Mouse (Mus musculus): ENCODE results near the gene Ptprg. TPM values are rescaled to one million over a fixed set of nuclear protein-coding genes. Genes with fewer than 3 reads are reported as not detected.

Ptprg gene
- polyA plus RNA-seq, 1 experiment from 2014 or later, result 48.0 TPM

DNA sequence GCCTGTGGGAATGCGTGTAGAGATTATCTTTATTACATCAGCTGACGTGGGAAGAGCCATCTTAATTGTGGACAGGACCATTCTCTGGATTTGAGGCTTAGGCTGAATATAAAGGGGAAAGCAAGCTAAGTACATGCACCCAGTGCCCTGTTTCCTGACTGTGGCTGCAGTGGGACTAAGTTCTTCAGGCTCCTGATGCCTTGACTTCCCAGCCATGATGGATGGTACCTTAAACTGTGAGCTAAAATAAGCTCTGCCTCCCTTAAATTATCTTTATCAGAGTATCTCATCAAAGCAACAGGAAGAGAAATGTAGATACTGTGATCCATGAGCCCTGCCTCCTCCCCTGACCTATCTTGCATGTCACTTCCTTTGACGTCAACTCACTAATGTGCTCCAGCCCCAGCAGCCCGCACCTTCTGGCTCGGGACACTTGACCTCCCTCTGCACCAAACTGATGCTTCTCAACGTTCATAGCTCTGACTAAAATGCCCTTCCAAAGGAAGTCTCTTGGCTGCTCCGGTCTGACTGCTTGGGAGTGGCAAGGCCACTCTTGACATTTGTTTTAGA, 578.8 kb downstream of the Ptprg start:
- no peak for ATAC-seq (replicated peaks; ENCODE audit: low FRiP score)
- H3K36me3 ChIP-seq (ENCODE audit: control insufficient read depth, insufficient read depth, low read length), result no peaks in the 10 kb centered on the region
- H3K9ac ChIP-seq (ENCODE audit: low read length), result no peak overlapping the region
- H3K4me2 ChIP-seq (ENCODE audit: low read depth, low read length, severe bottlenecking), result no peak overlapping the region
- 89% methylated on average over 7 of the region's 7 CpGs for WGBS
- no peaks in the 10 kb centered on the region for H3K9me3 ChIP-seq (ENCODE audit: control insufficient read depth, low read length)
- H3K27me3 ChIP-seq (ENCODE audit: control insufficient read depth, insufficient read depth, low read length), result no peaks in the 10 kb centered on the region
- no peaks in the 10 kb centered on the region for H3K4me1 ChIP-seq (replicated peaks; ENCODE audit: control insufficient read depth, insufficient read depth, low read length)
- no peak overlapping the region for H3K27ac ChIP-seq (ENCODE audit: low read depth, low read length)
- DNase-seq (ENCODE audit: low spot score), result no peak
- H3K4me3 ChIP-seq (ENCODE audit: low read depth, low read length), result no peak overlapping the region

DNA sequence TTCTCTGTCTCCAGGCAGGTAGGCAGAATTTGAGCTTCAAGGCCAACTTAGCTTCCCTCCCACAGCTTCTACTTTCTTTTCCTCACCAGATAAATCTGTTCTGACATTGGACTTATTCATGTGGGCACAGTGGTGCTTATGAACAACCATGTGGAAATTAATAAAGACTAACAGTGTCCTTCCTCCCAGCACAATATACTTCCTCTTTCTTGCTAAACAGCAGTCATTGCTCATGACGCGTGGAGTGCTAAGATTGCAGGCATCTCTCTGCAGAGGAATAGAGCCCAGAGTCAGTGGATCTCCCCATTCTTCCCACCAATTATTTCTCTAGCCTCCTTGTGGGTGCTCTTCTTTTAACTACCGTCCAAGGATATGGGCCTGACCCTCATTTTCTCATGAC, 579.8 kb downstream of the Ptprg start:
- ATAC-seq (replicated peaks; ENCODE audit: low FRiP score), result no peak
- Histone ChIP-seq H3K9me3 (ENCODE audit: control insufficient read depth, low read length) (no peaks in the 10 kb centered on the region), H3K9ac (ENCODE audit: low read length) (no peak overlapping the region), H3K27me3 (ENCODE audit: control insufficient read depth, insufficient read depth, low read length) (no peaks in the 10 kb centered on the region), H3K36me3 (ENCODE audit: control insufficient read depth, insufficient read depth, low read length) (no peaks in the 10 kb centered on the region), H3K4me2 (ENCODE audit: low read depth, low read length, severe bottlenecking) (no peak overlapping the region), H3K4me3 (ENCODE audit: low read depth, low read length) (no peak overlapping the region), H3K27ac (ENCODE audit: low read depth, low read length) (no peak overlapping the region), H3K4me1 (replicated peaks; ENCODE audit: control insufficient read depth, insufficient read depth, low read length) (no peaks in the 10 kb centered on the region)
- 94% methylated on average over 3 of the region's 3 CpGs for WGBS
- no peak for DNase-seq (ENCODE audit: low spot score)

DNA sequence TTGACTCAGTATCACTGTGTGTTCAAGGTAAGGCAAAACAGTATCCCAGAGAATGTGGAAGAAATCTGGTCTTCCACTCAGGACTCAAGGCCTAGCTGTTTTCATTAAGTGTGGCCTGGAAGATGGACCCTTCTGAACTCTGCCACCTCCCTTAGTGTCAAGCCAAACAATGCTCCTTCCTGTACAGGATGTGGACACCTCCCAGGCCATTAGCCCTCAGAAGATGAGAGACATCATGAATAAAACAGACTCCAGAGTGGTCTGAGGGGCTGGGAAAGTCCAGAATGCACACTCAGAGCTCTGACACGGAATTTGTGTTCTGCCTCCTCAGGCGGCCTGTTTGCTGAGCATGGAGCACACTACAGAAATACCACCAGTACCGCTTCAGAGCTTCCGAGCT, 581.2 kb downstream of the Ptprg start:
- no peaks in the 10 kb centered on the region for H3K4me1 ChIP-seq (replicated peaks; ENCODE audit: control insufficient read depth, insufficient read depth, low read length)
- no peak overlapping the region for H3K27ac ChIP-seq (ENCODE audit: low read depth, low read length)
- 88% methylated on average over 4 of the region's 4 CpGs for WGBS
- H3K27me3 ChIP-seq (ENCODE audit: control insufficient read depth, insufficient read depth, low read length), result no peaks in the 10 kb centered on the region
- H3K4me3 ChIP-seq (ENCODE audit: low read depth, low read length), result no peak overlapping the region
- DNase-seq (ENCODE audit: low spot score) (no peak), ATAC-seq (replicated peaks; ENCODE audit: low FRiP score) (no peak)
- H3K9ac ChIP-seq (ENCODE audit: low read length), result no peak overlapping the region
- no peak overlapping the region for H3K4me2 ChIP-seq (ENCODE audit: low read depth, low read length, severe bottlenecking)
- no peaks in the 10 kb centered on the region for H3K9me3 ChIP-seq (ENCODE audit: control insufficient read depth, low read length)
- H3K36me3 ChIP-seq (ENCODE audit: control insufficient read depth, insufficient read depth, low read length), result no peaks in the 10 kb centered on the region

DNA sequence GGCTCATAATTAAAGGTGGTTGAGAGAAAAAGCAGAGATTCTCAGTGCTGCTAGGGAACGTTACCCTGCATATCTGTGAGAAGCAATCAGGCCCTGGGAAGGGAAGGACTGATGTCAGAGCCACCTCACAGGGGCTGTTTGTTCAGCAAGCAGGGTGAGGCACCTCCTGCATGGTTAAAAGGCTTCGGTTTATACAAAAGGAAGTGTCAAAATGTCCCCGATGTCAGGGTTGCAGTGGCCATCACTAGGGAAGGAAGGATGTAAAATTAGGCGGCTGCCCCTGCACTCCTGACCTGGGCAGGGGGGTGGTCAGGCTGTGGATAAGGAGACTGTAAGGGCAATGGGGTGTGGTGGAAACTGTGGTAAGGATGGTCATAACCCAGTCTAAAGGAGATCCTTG, 583.2 kb downstream of the Ptprg start:
- Histone ChIP-seq H3K4me2 (ENCODE audit: low read depth, low read length, severe bottlenecking) (no peak overlapping the region), H3K9ac (ENCODE audit: low read length) (no peak overlapping the region), H3K36me3 (ENCODE audit: control insufficient read depth, insufficient read depth, low read length) (no peaks in the 10 kb centered on the region), H3K4me1 (replicated peaks; ENCODE audit: control insufficient read depth, insufficient read depth, low read length) (no peaks in the 10 kb centered on the region), H3K9me3 (ENCODE audit: control insufficient read depth, low read length) (no peaks in the 10 kb centered on the region), H3K27me3 (ENCODE audit: control insufficient read depth, insufficient read depth, low read length) (no peaks in the 10 kb centered on the region; the same call in 1 of the 2 replicates), H3K4me3 (ENCODE audit: low read depth, low read length) (no peak overlapping the region), H3K27ac (ENCODE audit: low read depth, low read length) (no peak overlapping the region)
- ATAC-seq (replicated peaks; ENCODE audit: low FRiP score), result no peak
- DNase-seq (ENCODE audit: low spot score), result no peak
- WGBS, result 84% methylated on average over 4 of the region's 4 CpGs

DNA sequence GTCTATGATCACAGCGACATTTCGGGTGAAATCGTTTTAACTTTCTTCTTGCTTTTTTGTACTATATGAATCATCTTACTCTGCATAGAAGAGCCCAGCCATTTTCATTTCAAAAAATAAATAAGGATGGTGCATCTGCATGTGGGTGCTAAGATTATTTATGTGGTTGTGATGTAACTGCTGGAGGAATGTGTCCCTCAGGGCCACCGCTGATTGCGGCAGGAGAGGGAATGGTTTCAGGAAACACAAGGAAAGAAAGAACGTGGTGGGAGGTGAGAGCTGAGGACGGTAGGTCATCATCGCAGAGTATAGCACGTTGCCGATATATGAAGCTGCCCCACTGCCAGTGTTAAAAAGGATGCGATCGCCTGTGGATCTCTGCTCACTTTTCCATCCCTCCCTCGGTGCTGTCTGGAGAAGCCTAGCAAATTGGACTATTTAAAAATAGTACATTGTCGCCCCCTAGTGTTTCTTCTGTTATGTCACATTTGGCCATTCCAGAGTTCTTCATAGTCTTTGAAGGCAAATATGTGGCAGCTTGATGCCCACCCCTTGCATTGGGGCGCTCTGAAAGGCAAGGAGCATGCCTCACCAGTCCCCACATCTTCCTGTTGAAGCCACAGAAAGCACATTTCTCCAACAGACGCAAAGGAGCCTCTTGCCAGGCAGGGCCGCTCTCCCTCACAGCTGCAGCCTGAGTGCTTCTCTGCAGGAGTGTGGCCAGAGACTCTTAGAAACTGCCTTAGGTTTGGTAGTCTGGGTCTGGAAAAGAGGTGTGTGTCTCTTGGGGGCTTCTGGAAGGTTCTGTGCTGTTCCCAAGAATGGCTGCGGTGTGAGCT, 586.5 kb downstream of the Ptprg start:
- Histone ChIP-seq H3K4me2 (ENCODE audit: low read depth, low read length, severe bottlenecking) (no peak overlapping the region), H3K27ac (ENCODE audit: low read depth, low read length) (no peak overlapping the region), H3K36me3 (ENCODE audit: control insufficient read depth, insufficient read depth, low read length) (no peaks in the 10 kb centered on the region), H3K9me3 (ENCODE audit: control insufficient read depth, low read length) (no peaks in the 10 kb centered on the region), H3K9ac (ENCODE audit: low read length) (no peak overlapping the region), H3K27me3 (ENCODE audit: control insufficient read depth, insufficient read depth, low read length) (no peaks in the 10 kb centered on the region; the same call in 1 of the 2 replicates), H3K4me3 (ENCODE audit: low read depth, low read length) (no peak overlapping the region), H3K4me1 (replicated peaks; ENCODE audit: control insufficient read depth, insufficient read depth, low read length) (peaks cover 3% of the 10 kb centered on the region; the same call in 1 of the 2 replicates)
- no peak for DNase-seq (ENCODE audit: low spot score)
- peak; percentile 37; the same call in 1 of the 2 replicates for ATAC-seq (replicated peaks; ENCODE audit: low FRiP score)
- 48% methylated on average over 18 of the region's 18 CpGs for WGBS

DNA sequence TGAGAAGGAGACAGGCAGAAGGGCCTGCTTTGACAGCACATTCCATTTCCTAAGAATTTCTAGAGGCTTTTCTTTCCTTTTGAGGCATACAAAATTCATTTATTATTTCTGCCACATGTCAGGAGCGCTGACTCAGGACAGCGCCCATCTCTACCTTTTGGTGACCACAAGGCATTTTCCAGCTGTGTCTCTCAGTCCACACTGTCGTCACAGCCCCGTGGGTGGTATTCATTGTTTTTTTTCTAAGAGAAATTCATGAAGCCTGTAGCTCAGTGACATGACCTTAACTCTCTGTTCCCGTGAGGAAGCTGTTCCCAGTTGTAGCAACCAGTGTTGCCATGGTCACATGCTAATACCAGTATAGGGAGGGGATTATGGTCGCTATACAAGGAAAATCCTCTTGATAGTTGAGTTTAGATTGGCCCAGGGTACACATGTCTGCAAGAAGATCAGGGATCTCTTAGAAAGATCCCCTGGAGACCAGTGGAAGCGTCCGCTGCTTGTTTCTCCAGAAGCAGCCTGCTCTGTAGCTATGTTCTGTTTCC, 590.7 kb downstream of the Ptprg start:
- Histone ChIP-seq H3K9ac (ENCODE audit: low read length) (no peak overlapping the region), H3K4me3 (ENCODE audit: low read depth, low read length) (no peak overlapping the region), H3K4me1 (replicated peaks; ENCODE audit: control insufficient read depth, insufficient read depth, low read length) (peaks cover 3% of the 10 kb centered on the region; the same call in 1 of the 2 replicates), H3K4me2 (ENCODE audit: low read depth, low read length, severe bottlenecking) (no peak overlapping the region), H3K27me3 (ENCODE audit: control insufficient read depth, insufficient read depth, low read length) (no peaks in the 10 kb centered on the region; the same call in 1 of the 2 replicates), H3K36me3 (ENCODE audit: control insufficient read depth, insufficient read depth, low read length) (no peaks in the 10 kb centered on the region), H3K27ac (ENCODE audit: low read depth, low read length) (no peak overlapping the region), H3K9me3 (ENCODE audit: control insufficient read depth, low read length) (no peaks in the 10 kb centered on the region)
- DNase-seq (ENCODE audit: low spot score) (no peak), ATAC-seq (replicated peaks; ENCODE audit: low FRiP score) (peak; percentile 76)
- whole genome bisulfite sequencing, result 42% methylated on average over 8 of the region's 8 CpGs

DNA sequence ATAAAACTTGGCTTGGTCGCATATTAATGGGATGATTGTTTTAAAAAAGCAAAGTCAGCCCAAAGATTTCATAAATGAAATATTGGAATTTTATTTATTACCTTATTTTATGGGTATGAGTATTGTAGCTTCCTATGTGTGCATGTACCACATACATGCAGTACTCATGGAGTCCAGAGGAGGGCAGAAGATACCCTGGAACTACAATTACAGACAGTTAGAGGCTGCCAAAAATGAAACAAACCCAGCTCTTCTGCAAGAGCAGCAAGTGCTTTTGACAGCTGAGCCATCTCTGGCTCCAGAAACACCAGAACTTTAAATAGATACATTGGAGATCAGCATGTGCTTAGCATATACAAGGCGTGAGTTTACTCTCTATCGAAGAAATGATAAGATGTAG, 592.6 kb downstream of the Ptprg start:
- Histone ChIP-seq H3K36me3 (ENCODE audit: control insufficient read depth, insufficient read depth, low read length) (no peaks in the 10 kb centered on the region), H3K4me1 (replicated peaks; ENCODE audit: control insufficient read depth, insufficient read depth, low read length) (peaks cover 3% of the 10 kb centered on the region; the same call in 1 of the 2 replicates), H3K27ac (ENCODE audit: low read depth, low read length) (no peak overlapping the region), H3K4me3 (ENCODE audit: low read depth, low read length) (no peak overlapping the region), H3K4me2 (ENCODE audit: low read depth, low read length, severe bottlenecking) (no peak overlapping the region), H3K9me3 (ENCODE audit: control insufficient read depth, low read length) (no peaks in the 10 kb centered on the region), H3K9ac (ENCODE audit: low read length) (no peak overlapping the region), H3K27me3 (ENCODE audit: control insufficient read depth, insufficient read depth, low read length) (no peaks in the 10 kb centered on the region)
- ATAC-seq (replicated peaks; ENCODE audit: low FRiP score) (no peak), DNase-seq (ENCODE audit: low spot score) (no peak)
- over 99% methylated on average over 3 of the region's 3 CpGs for WGBS

DNA sequence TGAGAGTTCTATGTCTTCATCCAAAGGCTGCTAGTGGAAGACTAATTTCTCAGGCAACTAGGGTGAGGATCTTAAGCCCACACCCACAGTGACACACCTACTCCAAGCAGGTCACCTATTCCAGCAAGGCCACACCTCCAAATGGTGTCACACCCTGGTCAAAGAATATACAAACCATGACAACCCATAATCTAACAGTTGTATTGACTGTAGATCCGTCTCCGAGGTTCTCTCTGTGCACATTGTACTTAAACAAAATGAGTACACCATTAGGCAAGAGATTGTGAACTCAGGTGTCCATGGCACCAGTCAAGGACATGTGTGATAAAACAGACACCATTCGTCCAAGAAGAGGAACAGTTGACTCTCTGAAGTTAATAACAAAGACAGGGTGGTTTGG, 596.2 kb downstream of the Ptprg start:
- Histone ChIP-seq H3K4me2 (ENCODE audit: low read depth, low read length, severe bottlenecking) (no peak overlapping the region), H3K27me3 (ENCODE audit: control insufficient read depth, insufficient read depth, low read length) (no peaks in the 10 kb centered on the region), H3K4me1 (replicated peaks; ENCODE audit: control insufficient read depth, insufficient read depth, low read length) (0 out of 2 replicates have a peak, but pooled peaks cover 4% of the 10 kb centered on the region), H3K36me3 (ENCODE audit: control insufficient read depth, insufficient read depth, low read length) (no peaks in the 10 kb centered on the region), H3K9ac (ENCODE audit: low read length) (no peak overlapping the region), H3K9me3 (ENCODE audit: control insufficient read depth, low read length) (no peaks in the 10 kb centered on the region), H3K4me3 (ENCODE audit: low read depth, low read length) (no peak overlapping the region), H3K27ac (ENCODE audit: low read depth, low read length) (no peak overlapping the region)
- no peak for ATAC-seq (replicated peaks; ENCODE audit: low FRiP score)
- 90% methylated on average over 3 of the region's 3 CpGs for WGBS
- no peak for DNase-seq (ENCODE audit: low spot score)
